Mouse (Mus musculus) brain, embryonic 14.5 days (tissue): ENCODE measurements at regions not wholly inside any gene's neighbourhood (a gene's known extent, or its start where the extent isn't known, plus 50 kb on each side); places are given as distances from the start of the nearest gene placed in this dataset.

Source experiments
- DNase-seq: peaks from one replicate; pipeline ENCODE4 v3.0.0-alpha.2; 2011; ENCODE audit warnings: low read depth
- CTCF ChIP-seq: fragments of 200-500 bp; IDR thresholded peaks from 2 replicates; pipeline ENCODE4 v1.5.1; 2012; ENCODE audit warnings: inconsistent platforms, mild to moderate bottlenecking, moderate library complexity, borderline replicate concordance; ENCODE audit not compliant: insufficient read depth, insufficient read length; ENCODE audit errors: extremely low read depth
- POLR2A ChIP-seq: fragments of 200-500 bp; IDR thresholded peaks from 2 replicates; pipeline ENCODE4 v1.6.1; 2012; ENCODE audit warnings: mild to moderate bottlenecking, inconsistent platforms, borderline replicate concordance; ENCODE audit not compliant: poor library complexity, insufficient read depth, insufficient read length, severe bottlenecking; ENCODE audit errors: extremely low read depth

- no peak for DNase-seq
- no peak for TF ChIP-seq POLR2A
- no peak for TF ChIP-seq CTCF
Measured at GRCm38 (mm10) chr16:97234321-97234720, 63.8 kb upstream of the Dscam start.

GRCm38 (mm10) chr16:97239626-97240025, 69.1 kb upstream of the Dscam start:
- DNase-seq = no peak
- TF ChIP-seq POLR2A (no peak), CTCF (no peak)

GRCm38 (mm10) chr16:97240085-97240484, 69.5 kb upstream of the Dscam start:
- DNase-seq = no peak

GRCm38 (mm10) chr16:97240859-97241360, 70.4 kb upstream of the Dscam start:
- DNase-seq = peak; percentile 58
- TF ChIP-seq CTCF = no peak
- no peak for TF ChIP-seq POLR2A

More at GRCm38 (mm10) chr16:97240085-97240484, 69.5 kb upstream of the Dscam start:
- TF ChIP-seq POLR2A = no peak

GRCm38 (mm10) chr16:97241639-97242038, 71.1 kb upstream of the Dscam start:
- no peak for DNase-seq
- TF ChIP-seq POLR2A = no peak
- TF ChIP-seq CTCF = no peak

GRCm38 (mm10) chr16:97250488-97250887, 79.9 kb upstream of the Dscam start:
- TF ChIP-seq CTCF (no peak), POLR2A (no peak)

GRCm38 (mm10) chr16:97252551-97252950, 82.0 kb upstream of the Dscam start:
- TF ChIP-seq POLR2A = no peak
- DNase-seq = no peak

More at GRCm38 (mm10) chr16:97250488-97250887, 79.9 kb upstream of the Dscam start:
- DNase-seq = peak; percentile 12

GRCm38 (mm10) chr16:97252997-97253635, 82.6 kb upstream of the Dscam start:
- DNase-seq = peak; percentile 55
- no peak for TF ChIP-seq CTCF

- no peak for TF ChIP-seq POLR2A
- TF ChIP-seq CTCF = no peak
- DNase-seq = peak; percentile 44
Measured at GRCm38 (mm10) chr16:97258821-97259220, 88.3 kb upstream of the Dscam start.

GRCm38 (mm10) chr16:97263451-97263850, 92.9 kb upstream of the Dscam start:
- TF ChIP-seq CTCF (no peak), POLR2A (no peak)
- peak; percentile 28 for DNase-seq

- TF ChIP-seq POLR2A (no peak), CTCF (no peak)
- DNase-seq = no peak
Measured at GRCm38 (mm10) chr16:97270417-97271133, 86.0 kb upstream of the Bace2 start.

- DNase-seq = no peak
- TF ChIP-seq CTCF (no peak), POLR2A (no peak)
Measured at GRCm38 (mm10) chr16:97271264-97271663, 85.3 kb upstream of the Bace2 start.
